In the genomic region with DNA sequence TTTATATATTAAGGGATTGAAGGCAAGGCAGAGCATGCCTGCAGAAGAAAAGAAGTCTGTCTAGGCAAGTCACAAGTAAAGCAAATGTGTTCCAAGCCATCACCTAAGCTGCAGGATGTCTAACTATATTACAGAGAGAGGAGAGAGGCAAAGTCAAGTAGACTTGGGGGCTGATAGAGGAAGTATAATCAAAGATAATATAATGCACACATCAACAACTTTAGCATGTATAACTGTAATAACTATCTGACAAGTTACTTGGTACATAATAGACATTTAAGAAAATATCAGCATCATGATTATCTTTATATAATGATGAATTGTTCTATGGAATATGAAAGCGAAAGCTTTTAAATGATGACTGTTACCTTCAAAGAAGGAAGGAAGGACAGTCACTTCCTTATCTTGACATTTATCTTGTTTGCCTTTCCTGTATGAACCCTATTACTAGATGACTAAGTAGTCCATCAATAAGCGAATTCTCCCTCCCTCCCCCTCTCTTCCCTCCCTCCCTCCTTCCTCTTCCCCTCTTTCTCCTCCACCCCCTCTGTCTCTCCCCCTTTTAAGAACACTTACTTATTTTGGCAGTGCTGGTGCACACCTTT, we compare ENCODE assay signal across 28 mouse cellular contexts.
A peak's percentile ranks its signal among the peaks of the same experiment; 100 is the strongest.
DNase-seq lines count a peak whose midpoint lies in the region; ATAC-seq and TF ChIP-seq lines count a peak whose summit lies in the region.
"Had no signal": no experiment of that assay in that cellular context is flagged by ENCODE, and none has a peak within 500 bp of the region (broad histone marks: within the 10 kb centered on the region; RNA-seq: fewer than 3 reads in every experiment).

No protein-coding gene starts in this region.

- no peak overlapping the region for H3K4me3 ChIP-seq in macrophage (ENCODE audit: inconsistent target)
- H3K4me3 ChIP-seq in small intestine, adult 2 months (ENCODE audit: low read depth, low read length): no peak overlapping the region
- H3K4me3 ChIP-seq in kidney, adult 2 months (ENCODE audit: insufficient read depth, low read depth, low read length): no peak overlapping the region
- H3K4me3 ChIP-seq: embryonic facial prominence, embryonic 10.5 days; forebrain, embryonic 10.5 days; hindbrain, embryonic 10.5 days; kidney, embryonic 15.5 days; liver, embryonic 13.5 days; midbrain, embryonic 15.5 days; myocyte; stomach, embryonic 15.5 days had no signal

- peak overlapping the region; percentile 44; the same call in 1 of the 2 replicates for H3K27ac ChIP-seq in macrophage
- peak overlapping the region; percentile 62 for H3K27ac ChIP-seq in small intestine, adult 2 months (ENCODE audit: insufficient read depth, low read depth, low read length)
- no peak overlapping the region for H3K27ac ChIP-seq in kidney, adult 2 months (ENCODE audit: insufficient read depth, low read depth, low read length)
- H3K27ac ChIP-seq: forebrain, embryonic 10.5 days; hindbrain, embryonic 10.5 days; liver, embryonic 13.5 days; midbrain, embryonic 15.5 days had no signal

- peaks cover 17% of the 10 kb centered on the region for H3K4me1 ChIP-seq in small intestine, adult 2 months (ENCODE audit: control insufficient read depth, insufficient read depth, insufficient read length, low read length)
- H3K4me1 ChIP-seq in kidney, adult 2 months (ENCODE audit: control insufficient read depth, insufficient read depth, low read length): no peaks in the 10 kb centered on the region
- H3K4me1 ChIP-seq: kidney, embryonic 15.5 days; stomach, embryonic 15.5 days had no signal

- peak; percentile 97 for ATAC-seq in activated CD4-positive, CD25-positive, alpha-beta regulatory T cell, adult 4 months
- ATAC-seq: hindbrain, embryonic 16.5 days; intestine, postnatal 0 days; midbrain, embryonic 15.5 days had no signal

- H3K27me3 ChIP-seq in small intestine, adult 2 months (ENCODE audit: control insufficient read depth, insufficient read depth, low read length): no peaks in the 10 kb centered on the region
- no peaks in the 10 kb centered on the region for H3K27me3 ChIP-seq in kidney, adult 2 months (replicated peaks; ENCODE audit: control insufficient read depth, insufficient read depth, low read length)
- H3K27me3 ChIP-seq: CH12.LX; kidney, embryonic 15.5 days; liver, embryonic 13.5 days; midbrain, embryonic 15.5 days; stomach, embryonic 15.5 days had no signal

- 0% methylated on average over 1 of the region's 2 CpGs for WGBS in macrophage (ENCODE audit: missing documents)
- 19% methylated on average over 2 of the region's 2 CpGs for WGBS in small intestine, adult 2 months
- WGBS in kidney, adult 2 months: 80% methylated on average over 2 of the region's 2 CpGs

- no peaks in the 10 kb centered on the region for H3K79me2 ChIP-seq in macrophage (ENCODE audit: inconsistent target)

- no peaks in the 10 kb centered on the region for H3K36me3 ChIP-seq in macrophage (ENCODE audit: inconsistent target)
- peaks cover 2% of the 10 kb centered on the region; the same call in 1 of the 2 replicates for H3K36me3 ChIP-seq in small intestine, adult 2 months (ENCODE audit: control insufficient read depth, insufficient read depth, low read length)
- H3K36me3 ChIP-seq in kidney, adult 2 months (ENCODE audit: control insufficient read depth, insufficient read depth, low read length): no peaks in the 10 kb centered on the region
- H3K36me3 ChIP-seq: kidney, embryonic 15.5 days; liver, embryonic 13.5 days; midbrain, embryonic 15.5 days; stomach, embryonic 15.5 days had no signal

- no peak for TF ChIP-seq POLR2A in small intestine, adult 2 months (IDR thresholded peaks at IDR 0.05; ENCODE audit: low read depth, low read length)
- no peak for TF ChIP-seq POLR2A in kidney, adult 2 months (IDR thresholded peaks at IDR 0.05; ENCODE audit: low read depth, low read length)

- peak; percentile 68 for DNase-seq in CD4-positive, CD25-positive, alpha-beta regulatory T cell, adult 2 months (ENCODE audit: low read depth, low spot score)
- DNase-seq in ovary, postnatal 10 days (ENCODE audit: low spot score): no peak
- DNase-seq in kidney, adult 2 months: no peak
- no peak for DNase-seq in left cerebral cortex, adult 8-10 months (ENCODE audit: low spot score in 2 of 2)
- DNase-seq: adrenal gland, postnatal 14 days; cerebellum, adult 8-10 months; gastrocnemius, postnatal 36 days; kidney, postnatal 4 days; liver, embryonic 13.5 days; lung, adult 2 months; lung, postnatal 14 days; right cerebral cortex, postnatal 14 days; spleen, adult 18-20 months; thymus, adult 18-20 months; thymus, postnatal 36 days had no signal

- TF ChIP-seq CTCF in small intestine, adult 2 months (IDR thresholded peaks at IDR 0.05; ENCODE audit: extremely low read depth, insufficient read length, insufficient replicate concordance, low read depth, low read length): no peak
- no peak for TF ChIP-seq CTCF in kidney, adult 2 months (conservative IDR thresholded peaks at IDR 0.05; ENCODE audit: insufficient read depth, insufficient read length, low read depth, low read length)
